Mouse (Mus musculus): ENCODE results near the gene Ercc8.

Ercc8 gene

DNA sequence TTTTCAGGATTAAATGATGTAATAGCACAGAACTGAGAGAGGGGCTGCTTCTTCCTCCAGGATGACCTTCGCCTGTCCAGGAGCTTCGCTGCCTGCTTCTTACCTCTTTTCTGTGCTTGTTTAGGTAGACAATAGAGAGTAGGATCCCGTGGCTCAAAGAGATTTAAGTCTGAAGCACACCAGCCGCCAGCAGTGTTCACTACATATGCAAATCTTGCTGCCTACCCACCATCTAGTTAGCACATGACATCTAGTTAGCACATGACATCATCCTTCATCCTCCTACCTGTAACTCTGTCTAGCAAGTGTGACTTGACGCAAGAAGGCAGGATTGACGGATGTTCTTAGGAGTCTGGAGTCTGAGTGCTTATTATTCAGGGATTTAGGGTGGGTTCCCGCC, 61.2 kb downstream of the Ercc8 start:
- DNase-seq (ENCODE audit: low spot score) = no peak

DNA sequence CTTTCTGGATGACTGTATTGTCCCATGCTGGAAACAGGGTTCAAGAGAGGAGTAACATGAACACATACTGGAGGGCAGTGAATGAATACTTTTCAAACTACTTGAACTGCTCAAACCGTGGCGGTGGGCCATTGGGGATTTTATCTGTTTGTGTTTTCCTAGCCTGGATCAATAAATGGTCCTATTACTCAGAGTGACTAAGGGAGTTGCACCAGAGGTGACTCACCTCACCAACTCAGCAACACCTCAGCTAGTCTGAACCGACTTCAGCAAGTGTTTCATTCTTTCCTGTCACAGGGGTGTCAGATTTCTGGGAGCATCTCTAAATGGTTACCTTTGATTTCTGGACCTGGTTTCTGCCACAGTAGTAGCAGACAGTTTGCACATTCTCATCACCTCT, 70.7 kb downstream of the Ercc8 start:
- DNase-seq (ENCODE audit: low spot score) = no peak

DNA sequence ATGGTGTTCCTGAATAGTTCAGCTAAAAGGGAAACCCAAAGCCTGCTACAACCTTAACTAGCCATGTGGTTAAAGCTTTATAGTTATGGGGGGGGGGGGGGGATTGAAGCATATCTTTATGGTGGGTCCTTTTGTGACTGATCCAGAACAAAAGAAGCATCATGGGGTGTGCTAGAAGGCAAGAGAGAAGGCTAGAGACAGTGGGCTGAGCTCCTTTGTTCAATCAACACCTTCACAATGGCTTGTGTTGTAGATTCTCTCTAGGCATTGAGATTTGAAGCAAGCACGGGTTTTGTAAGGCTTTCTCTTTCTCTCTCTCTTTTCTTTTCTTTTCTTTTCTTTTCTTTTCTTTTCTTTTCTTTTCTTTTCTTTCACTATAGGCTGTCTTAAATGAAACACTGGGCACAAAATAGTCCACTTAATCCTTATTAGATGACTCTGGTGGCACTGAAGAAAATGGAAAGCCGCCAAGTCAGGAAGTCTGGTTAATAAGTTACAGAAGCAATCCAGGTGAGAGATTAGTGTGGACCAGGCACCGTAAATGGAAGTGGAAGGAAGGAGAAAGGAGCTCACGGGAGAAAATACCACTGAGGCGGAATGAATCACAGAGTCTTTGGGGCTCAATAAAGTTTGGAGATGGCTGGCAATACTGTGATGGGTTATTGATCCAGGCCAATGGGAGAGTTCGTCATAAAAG, 71.3 kb downstream of the Ercc8 start:
- DNase-seq (ENCODE audit: low spot score) = no peak

DNA sequence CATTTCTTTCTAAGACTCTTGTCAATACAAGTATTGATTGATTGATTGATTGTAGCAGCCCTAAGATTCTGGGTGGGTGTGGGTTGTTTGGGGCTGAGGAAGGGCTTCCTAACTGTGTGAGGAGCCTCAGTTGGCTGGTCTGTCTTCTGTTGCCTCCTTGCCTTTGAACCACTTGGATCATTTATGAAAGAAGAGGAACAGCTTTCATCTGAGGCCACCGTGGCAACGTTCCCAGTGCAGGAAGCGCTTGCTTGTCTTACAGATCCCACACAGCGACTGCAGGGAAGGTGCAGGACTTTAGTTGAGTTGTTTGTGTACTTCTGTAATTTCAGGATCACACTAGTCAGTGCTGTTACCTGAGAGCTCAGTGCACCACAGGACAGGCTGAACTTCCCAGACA, 81.5 kb downstream of the Ercc8 start:
- no peak for DNase-seq (ENCODE audit: low spot score)

DNA sequence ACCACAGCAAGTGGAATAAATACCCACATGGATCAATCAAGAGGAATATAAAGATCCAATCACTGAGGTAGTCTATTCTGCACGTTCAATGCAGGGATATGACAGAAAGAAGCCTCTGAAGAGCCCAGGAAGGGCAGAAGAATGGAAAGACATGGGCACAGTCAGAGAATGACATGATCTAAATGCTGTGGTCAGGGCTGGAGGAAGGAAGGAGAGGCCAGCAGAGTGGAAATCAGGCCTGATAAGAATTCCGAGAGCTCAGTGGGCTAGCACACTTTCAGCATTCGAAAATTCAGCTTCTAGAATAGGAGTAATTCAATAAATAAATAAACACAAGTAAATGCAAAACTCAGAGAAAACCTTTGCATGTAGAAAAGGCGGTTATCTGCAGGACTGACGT, 83.2 kb downstream of the Ercc8 start:
- DNase-seq (ENCODE audit: low spot score) = no peak

Data from embryo, embryonic 10.5 days (tissue).